Mouse (Mus musculus) megakaryocyte, embryonic 14.5 days (primary cell): ENCODE results near the gene Cntnap1.

Source experiments
- FLI1 ChIP-seq: IDR thresholded peaks from 2 replicates; pipeline ENCODE4 v1.6.1; 2012; ENCODE audit warnings: low read length, inconsistent platforms, mixed read lengths
- GATA1 ChIP-seq: IDR thresholded peaks from 3 replicates; pipeline ENCODE4 v1.6.1; 2012; ENCODE audit warnings: mixed read lengths, low read length, inconsistent platforms, borderline replicate concordance

- no peak for TF ChIP-seq GATA1
- no peak for TF ChIP-seq FLI1
Measured at GRCm38 (mm10) chr11:101195101-101195500, 24.8 kb downstream of the Cntnap1 start.
